Mouse (Mus musculus): Measurements from ENCODE around the gene Plcl1.

GRCm38 (mm10) chr1:55406531-55407375, 1.0 kb downstream of the Plcl1 start:
- no peak for TF ChIP-seq CTCF (IDR thresholded peaks at IDR 0.05; ENCODE audit: control insufficient read depth, insufficient read depth, low read length)
- TF ChIP-seq POLR2A (IDR thresholded peaks at IDR 0.05; ENCODE audit: borderline replicate concordance, control insufficient read depth, low read depth, low read length): no peak
